Mouse (Mus musculus) stomach, embryonic 14.5 days (tissue): ENCODE data around the gene Ankrd11. TPM values are rescaled to one million over a fixed set of nuclear protein-coding genes. Genes with fewer than 3 reads are reported as not detected.

Source experiments
- ATAC-seq: fragments of 200-750 bp; cut with Nextera tagmentation; 2 replicates; pipeline ENCODE4 v1.8.0; 2017; ENCODE audit warnings: low read depth, moderate TSS enrichment; ENCODE audit not compliant: insufficient number of reproducible peaks, insufficient read depth, low FRiP score
- H3K27ac ChIP-seq: fragments of 300-500 bp; sonication (generic); 2 replicates; pipeline ENCODE4 v1.5.1; 2014; ENCODE audit warnings: mild to moderate bottlenecking, low read length, moderate library complexity, mixed read lengths
- H3K27me3 ChIP-seq: fragments of 300-500 bp; sonication (generic); 2 replicates; pipeline ENCODE4 v1.6.1; 2014; ENCODE audit warnings: low read length, control low read depth, mixed read lengths; ENCODE audit not compliant: control insufficient read depth, insufficient read depth
- H3K36me3 ChIP-seq: fragments of 300-500 bp; sonication (generic); 2 replicates; pipeline ENCODE4 v1.6.1; 2014; ENCODE audit warnings: mild to moderate bottlenecking, control low read depth, low read length, moderate library complexity, mixed read lengths; ENCODE audit not compliant: control insufficient read depth, insufficient read depth
- H3K4me1 ChIP-seq: fragments of 300-500 bp; sonication (generic); 2 replicates; pipeline ENCODE4 v1.6.1; 2014; ENCODE audit warnings: low read length, control low read depth, mixed read lengths; ENCODE audit not compliant: control insufficient read depth, insufficient read depth
- H3K4me2 ChIP-seq: fragments of 300-500 bp; sonication (generic); replicated peaks from 2 replicates; pipeline ENCODE4 v1.6.1; 2014; ENCODE audit warnings: low read depth, low read length, control low read depth
- H3K4me3 ChIP-seq: fragments of 300-500 bp; sonication (generic); 2 replicates; pipeline ENCODE4 v1.5.1; 2014; ENCODE audit warnings: low read depth, low read length, control low read depth
- H3K9ac ChIP-seq: fragments of 300-500 bp; sonication (generic); replicated peaks from 2 replicates; pipeline ENCODE4 v1.6.1; 2014; ENCODE audit warnings: low read depth, mild to moderate bottlenecking, control low read depth, low read length, moderate library complexity, mixed read lengths
- H3K9me3 ChIP-seq: fragments of 300-500 bp; sonication (generic); 2 replicates; pipeline ENCODE4 v1.6.1; 2016; ENCODE audit warnings: low read depth, low read length, control low read depth; ENCODE audit not compliant: control insufficient read depth
- WGBS: fragments of 180-500 bp; shearing (Covaris S2); extraction: QIAGEN DNeasy Blood & Tissue Kit; methylation state at CpG from one replicate; pipeline ENCODE4 v1.1.7; 2014; 5-methylcytosine and 5-hydroxymethylcytosine counted together
- polyA plus RNA-seq: library from polyadenylated mRNA; unstranded; fragments of >200 nt; fragmentation: Nextera tagmentation; extraction: Ambion mirVana; gene quantifications from 2 replicates; pipeline ENCODE4 v1.2.1, GENCODE M21; 2014

Ankrd11 gene
- polyA plus RNA-seq, 1 experiment from 2014 or later, result 55.5 TPM

- 80% methylated on average over 3 of the region's 3 CpGs for WGBS
- ATAC-seq, result no peak
- H3K9ac ChIP-seq, result no peak overlapping the region
- no peaks in the 10 kb centered on the region for H3K9me3 ChIP-seq
- no peak overlapping the region for H3K4me2 ChIP-seq
- peaks cover 4% of the 10 kb centered on the region; the same call in 1 of the 2 replicates for H3K36me3 ChIP-seq
- no peak overlapping the region for H3K4me3 ChIP-seq
- H3K4me1 ChIP-seq, result peaks cover 23% of the 10 kb centered on the region
- no peak overlapping the region for H3K27ac ChIP-seq
- no peaks in the 10 kb centered on the region for H3K27me3 ChIP-seq
Observed at GRCm38 (mm10) chr8:123043941-123044340, 1.9 kb upstream of the Ankrd11 start.

GRCm38 (mm10) chr8:123042974-123043625 lies 1.0 kb upstream of the Ankrd11 start:
- 16% methylated on average over 22 of the region's 22 CpGs for WGBS
- H3K36me3 ChIP-seq, result peaks cover 4% of the 10 kb centered on the region; the same call in 1 of the 2 replicates
- peak overlapping the region; percentile 94 for H3K27ac ChIP-seq
- H3K4me3 ChIP-seq, result peak overlapping the region; percentile 99
- peak overlapping the region; percentile 66 for H3K9ac ChIP-seq
- peak overlapping the region; percentile 69 for H3K4me2 ChIP-seq
- no peak for ATAC-seq
- H3K27me3 ChIP-seq, result no peaks in the 10 kb centered on the region
- H3K9me3 ChIP-seq, result no peaks in the 10 kb centered on the region
- peaks cover 23% of the 10 kb centered on the region for H3K4me1 ChIP-seq

DNA sequence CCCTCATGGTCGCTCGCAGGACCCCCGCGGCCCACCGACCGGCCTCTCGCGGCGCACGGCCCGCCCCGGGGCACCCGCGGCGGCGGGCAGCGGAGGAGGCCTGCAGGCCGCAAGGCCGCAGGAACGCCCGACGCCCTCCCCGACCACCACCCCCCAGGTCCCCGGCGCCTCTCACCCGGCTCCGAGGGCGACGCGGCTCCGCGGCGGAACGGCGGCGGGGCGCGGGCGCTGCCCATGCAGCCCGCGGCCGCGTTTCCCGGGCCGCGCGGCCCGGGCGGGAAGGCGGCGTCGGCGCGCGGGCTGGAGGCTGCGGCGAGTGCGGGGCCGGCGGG lies 337 bp downstream of the Ankrd11 start:
- H3K36me3 ChIP-seq, result peaks cover 4% of the 10 kb centered on the region; the same call in 1 of the 2 replicates
- H3K27ac ChIP-seq, result peak overlapping the region; percentile 96
- peak overlapping the region; percentile 99 for H3K4me3 ChIP-seq
- 2% methylated on average over 56 of the region's 60 CpGs for WGBS
- peaks cover 28% of the 10 kb centered on the region for H3K4me1 ChIP-seq
- no peak for ATAC-seq
- no peaks in the 10 kb centered on the region for H3K27me3 ChIP-seq
- peak overlapping the region; percentile 77; the same call in 1 of the 2 replicates for H3K4me2 ChIP-seq
- H3K9ac ChIP-seq, result peak overlapping the region; percentile 99
- no peaks in the 10 kb centered on the region for H3K9me3 ChIP-seq

GRCm38 (mm10) chr8:123041008-123041773 lies 886 bp downstream of the Ankrd11 start:
- peaks cover 31% of the 10 kb centered on the region for H3K4me1 ChIP-seq
- H3K27me3 ChIP-seq, result no peaks in the 10 kb centered on the region
- ATAC-seq, result no peak
- H3K36me3 ChIP-seq, result peaks cover 4% of the 10 kb centered on the region; the same call in 1 of the 2 replicates
- peak overlapping the region; percentile 99 for H3K4me3 ChIP-seq
- peak overlapping the region; percentile 99 for H3K9ac ChIP-seq
- peak overlapping the region; percentile 77 for H3K4me2 ChIP-seq
- peak overlapping the region; percentile 96 for H3K27ac ChIP-seq
- WGBS, result under 1% methylated on average over 57 of the region's 71 CpGs
- no peaks in the 10 kb centered on the region for H3K9me3 ChIP-seq

DNA sequence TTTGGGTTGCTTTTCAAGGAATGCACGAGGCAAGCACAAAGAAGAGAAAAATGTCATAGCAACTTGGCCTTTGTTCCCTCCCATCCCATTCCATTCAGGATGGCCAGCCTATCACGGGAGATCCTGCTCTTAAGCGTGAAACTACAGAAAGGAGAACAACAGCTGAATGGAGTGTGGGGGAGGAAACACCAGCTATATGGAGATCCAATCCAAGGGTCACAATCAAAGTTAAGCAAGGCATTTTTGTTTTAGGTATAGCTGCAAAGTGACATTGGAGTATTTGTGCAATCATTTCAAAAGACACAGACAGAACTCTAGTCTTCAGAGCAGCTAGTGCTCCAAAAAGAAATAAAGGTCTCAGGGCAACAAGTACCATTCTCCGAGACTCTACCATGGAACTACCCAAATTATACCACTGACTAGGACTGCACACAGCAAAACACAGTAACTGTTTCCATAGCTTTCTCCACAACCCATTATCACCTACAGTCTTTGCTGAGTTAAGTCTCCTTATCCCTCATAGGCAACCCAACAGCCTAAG lies 1.9 kb downstream of the Ankrd11 start:
- Histone ChIP-seq H3K4me2 (peak overlapping the region; percentile 77), H3K36me3 (peaks cover 4% of the 10 kb centered on the region; the same call in 1 of the 2 replicates), H3K9me3 (no peaks in the 10 kb centered on the region), H3K4me1 (peaks cover 31% of the 10 kb centered on the region), H3K27ac (peak overlapping the region; percentile 96; the same call in 1 of the 2 replicates), H3K4me3 (peak overlapping the region; percentile 99), H3K9ac (peak overlapping the region; percentile 99), H3K27me3 (no peaks in the 10 kb centered on the region)
- ATAC-seq, result no peak
- 16% methylated on average over 4 of the region's 4 CpGs for WGBS

DNA sequence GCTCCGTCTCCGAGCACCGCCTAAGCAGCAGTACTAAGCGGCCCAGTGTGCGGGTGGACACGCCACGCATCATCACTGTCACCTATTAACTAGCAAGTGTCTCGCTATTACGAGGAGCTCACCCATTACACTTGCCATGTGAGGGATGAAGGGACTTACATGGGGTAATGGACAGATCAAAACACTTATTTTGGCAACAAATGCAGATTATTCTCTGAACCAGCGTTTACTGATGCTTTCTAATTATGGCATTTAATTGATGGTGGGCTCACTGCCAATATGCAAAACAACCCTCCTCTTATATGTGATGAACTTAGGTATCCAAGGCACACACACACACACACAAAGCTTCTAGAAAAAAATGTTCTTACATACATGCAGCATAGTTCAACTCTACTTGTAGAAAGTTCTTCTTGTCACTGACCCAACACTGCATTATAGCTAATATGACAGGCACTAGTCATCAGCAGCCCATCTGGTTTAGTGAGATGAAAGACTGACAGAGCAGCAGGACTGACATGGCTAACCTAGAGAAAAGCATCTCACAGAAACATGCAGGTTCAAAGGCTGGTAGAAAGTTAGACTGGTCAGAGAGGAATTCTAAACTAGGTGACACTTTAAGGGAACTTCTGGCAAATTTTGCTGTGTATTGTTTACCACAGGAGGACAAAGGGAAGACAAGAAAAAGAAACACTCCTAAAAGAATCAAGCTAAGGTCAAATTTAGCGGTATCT lies 2.5 kb downstream of the Ankrd11 start:
- peak overlapping the region; percentile 77 for H3K4me2 ChIP-seq
- H3K27me3 ChIP-seq, result no peaks in the 10 kb centered on the region
- H3K27ac ChIP-seq, result no peak overlapping the region
- no peaks in the 10 kb centered on the region for H3K9me3 ChIP-seq
- no peak overlapping the region for H3K9ac ChIP-seq
- H3K4me1 ChIP-seq, result peaks cover 31% of the 10 kb centered on the region
- ATAC-seq, result no peak
- H3K4me3 ChIP-seq, result peak overlapping the region; percentile 99; the same call in 1 of the 2 replicates
- WGBS, result 80% methylated on average over 11 of the region's 11 CpGs
- H3K36me3 ChIP-seq, result peaks cover 3% of the 10 kb centered on the region; the same call in 1 of the 2 replicates

DNA sequence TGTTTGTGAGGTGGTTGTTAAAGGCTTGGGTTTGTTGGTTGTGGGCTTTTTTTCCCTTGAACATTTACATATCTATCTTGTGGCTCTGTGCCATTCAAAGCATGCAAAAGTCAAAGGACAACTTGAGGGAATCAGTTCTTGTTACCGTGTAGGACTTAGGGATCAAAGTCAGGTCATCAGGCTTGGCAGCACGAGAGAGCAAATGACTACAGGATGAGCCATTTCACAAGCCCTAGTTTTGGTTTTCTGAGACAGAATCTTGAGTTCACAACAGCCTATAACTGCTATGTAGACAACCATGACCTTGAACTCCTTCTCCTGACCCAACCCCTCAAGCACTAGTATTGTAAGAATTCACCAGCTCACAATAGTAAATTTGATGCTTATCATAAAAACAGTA lies 3.7 kb downstream of the Ankrd11 start:
- Histone ChIP-seq H3K9me3 (no peaks in the 10 kb centered on the region), H3K4me3 (no peak overlapping the region), H3K9ac (no peak overlapping the region), H3K36me3 (no peaks in the 10 kb centered on the region), H3K27ac (no peak overlapping the region), H3K4me2 (no peak overlapping the region), H3K4me1 (peaks cover 25% of the 10 kb centered on the region), H3K27me3 (no peaks in the 10 kb centered on the region)
- WGBS, result 63% methylated on average over 2 of the region's 2 CpGs
- ATAC-seq, result no peak

GRCm38 (mm10) chr8:123037487-123037886 lies 4.6 kb downstream of the Ankrd11 start:
- ATAC-seq, result no peak
- WGBS, result 84% methylated on average over 11 of the region's 11 CpGs
- Histone ChIP-seq H3K27ac (no peak overlapping the region), H3K4me3 (no peak overlapping the region), H3K4me2 (no peak overlapping the region), H3K9me3 (no peaks in the 10 kb centered on the region), H3K27me3 (no peaks in the 10 kb centered on the region), H3K36me3 (no peaks in the 10 kb centered on the region), H3K4me1 (peaks cover 22% of the 10 kb centered on the region), H3K9ac (no peak overlapping the region)
